Mouse (Mus musculus) lung, embryonic 14.5 days (tissue): Measurements from ENCODE around the gene Fgd3. TPM values are rescaled to one million over a fixed set of nuclear protein-coding genes. Genes with fewer than 3 reads are reported as not detected.

Source experiments
- ATAC-seq: fragments of 200-750 bp; cut with Nextera tagmentation; 2 replicates; pipeline ENCODE4 v1.8.0; 2017; ENCODE audit warnings: mild to moderate bottlenecking, moderate TSS enrichment, moderate library complexity; ENCODE audit not compliant: insufficient read depth
- DNase-seq: peaks from one replicate; pipeline ENCODE4 v3.0.0-alpha.2; 2015
- H3K27ac ChIP-seq: fragments of 300-500 bp; sonication (generic); 2 replicates; pipeline ENCODE4 v1.5.1; 2014; ENCODE audit warnings: low read depth, mild to moderate bottlenecking, moderate library complexity
- H3K27me3 ChIP-seq: fragments of 300-500 bp; sonication (generic); 2 replicates; pipeline ENCODE4 v1.6.1; 2014; ENCODE audit warnings: low read length, control low read depth; ENCODE audit not compliant: insufficient read depth
- H3K36me3 ChIP-seq: fragments of 300-500 bp; sonication (generic); 2 replicates; pipeline ENCODE4 v1.6.1; 2014; ENCODE audit warnings: control low read depth; ENCODE audit not compliant: insufficient read depth
- H3K4me1 ChIP-seq: fragments of 300-500 bp; sonication (generic); 2 replicates; pipeline ENCODE4 v1.6.1; 2014; ENCODE audit warnings: antibody characterized with exemption, control low read depth; ENCODE audit not compliant: insufficient read depth
- H3K4me2 ChIP-seq: fragments of 300-500 bp; sonication (generic); 2 replicates; pipeline ENCODE4 v1.6.1; 2014; ENCODE audit warnings: mild to moderate bottlenecking
- H3K4me3 ChIP-seq: fragments of 300-500 bp; sonication (generic); 2 replicates; pipeline ENCODE4 v1.5.1; 2014; ENCODE audit warnings: low read depth, low read length
- H3K9ac ChIP-seq: fragments of 300-500 bp; sonication (generic); 2 replicates; pipeline ENCODE4 v1.6.1; 2014
- H3K9me3 ChIP-seq: fragments of 300-500 bp; sonication (generic); 2 replicates; pipeline ENCODE4 v1.6.1; 2016; ENCODE audit warnings: low read depth, low read length, control low read depth
- CTCF ChIP-seq: IDR thresholded peaks from 2 replicates; pipeline ENCODE4 v1.5.1; 2016; ENCODE audit warnings: antibody characterized with exemption, low read depth
- WGBS: fragments of 180-500 bp; shearing (Covaris S2); extraction: QIAGEN DNeasy Blood & Tissue Kit; methylation state at CpG from one replicate; pipeline ENCODE4 v1.1.7; 2014; 5-methylcytosine and 5-hydroxymethylcytosine counted together
- polyA plus RNA-seq: library from polyadenylated mRNA; unstranded; fragments of >200 nt; fragmentation: Nextera tagmentation; extraction: Ambion mirVana; gene quantifications from 2 replicates; pipeline ENCODE4 v1.2.1, GENCODE M21; 2014

Gene Fgd3
- polyA plus RNA-seq, 1 experiment from 2014 or later = 0.42 TPM

DNA sequence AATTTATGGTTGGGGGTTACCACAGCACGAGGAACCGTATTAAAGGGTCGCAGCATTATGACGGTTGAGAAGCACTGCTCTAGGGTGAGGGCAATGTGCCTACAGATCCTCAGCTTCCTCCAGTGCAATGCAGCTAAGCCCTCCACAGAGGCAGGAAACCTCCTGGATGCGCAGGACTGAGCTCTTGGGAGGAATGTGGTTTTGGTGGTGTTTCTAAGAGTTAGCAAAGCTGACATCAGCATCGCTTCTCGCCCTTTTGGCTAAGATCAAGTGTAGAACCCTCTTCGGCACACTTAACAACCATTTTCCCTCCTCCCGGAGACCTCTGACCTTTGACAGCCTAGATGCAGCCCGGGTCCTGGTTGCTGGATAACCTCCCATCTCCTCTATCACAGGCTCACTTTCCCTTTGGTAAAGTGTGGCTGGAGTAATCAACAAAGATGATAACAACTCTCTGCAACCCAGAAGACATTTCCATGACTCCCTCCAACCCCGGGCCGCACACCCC is 72.8 kb downstream of the Fgd3 start:
- Histone ChIP-seq H3K4me1 (no peaks in the 10 kb centered on the region; the same call in 1 of the 2 replicates), H3K36me3 (no peaks in the 10 kb centered on the region), H3K4me3 (peak overlapping the region; percentile 42), H3K27me3 (peaks cover 24% of the 10 kb centered on the region), H3K9me3 (no peaks in the 10 kb centered on the region), H3K4me2 (peak overlapping the region; percentile 86), H3K9ac (no peak overlapping the region), H3K27ac (no peak overlapping the region)
- DNase-seq (no peak), ATAC-seq (no peak)
- WGBS = 32% methylated on average over 12 of the region's 12 CpGs
- no peak for TF ChIP-seq CTCF

DNA sequence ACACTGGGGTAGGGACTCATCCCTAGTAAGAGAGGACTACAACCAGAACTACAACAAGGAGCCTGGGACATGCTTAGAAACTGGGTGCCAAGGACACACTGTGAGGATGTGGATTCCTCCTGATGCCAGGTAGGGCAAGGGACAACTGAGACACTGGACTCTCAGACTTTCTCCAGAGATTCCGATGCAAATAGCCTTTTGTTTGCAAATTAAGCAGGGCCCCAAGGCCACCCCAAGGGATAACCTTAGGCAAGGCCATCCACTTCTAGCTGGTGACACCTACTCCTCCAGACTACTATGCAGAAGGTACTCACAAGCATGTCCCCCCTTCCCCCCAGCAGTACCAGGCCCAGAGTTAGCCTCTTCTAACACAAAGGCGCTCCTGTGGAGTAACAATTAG is 73.5 kb downstream of the Fgd3 start:
- no peak for ATAC-seq

DNA sequence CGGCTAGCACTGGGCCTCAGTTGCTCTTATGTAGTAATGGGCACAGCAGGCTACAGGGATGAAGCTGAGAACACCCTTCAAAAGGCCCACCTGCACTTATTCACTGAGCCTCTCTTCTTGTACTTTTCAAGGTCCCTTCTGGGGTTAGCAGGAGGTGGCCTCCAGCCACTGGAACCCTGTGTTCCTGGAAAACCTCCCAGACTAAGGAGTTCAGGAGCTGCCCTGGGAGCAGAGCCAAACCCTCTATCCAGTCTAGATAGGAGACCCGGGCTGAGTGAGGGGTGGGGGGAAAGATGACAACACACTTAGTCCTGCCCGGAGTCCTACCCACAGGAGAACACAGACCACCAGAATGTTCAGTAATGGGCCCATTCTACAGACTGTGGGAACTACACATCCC is 74.1 kb downstream of the Fgd3 start:
- Histone ChIP-seq H3K36me3 (no peaks in the 10 kb centered on the region), H3K4me1 (no peaks in the 10 kb centered on the region; the same call in 1 of the 2 replicates), H3K9ac (no peak overlapping the region), H3K27me3 (peaks cover 24% of the 10 kb centered on the region), H3K9me3 (no peaks in the 10 kb centered on the region), H3K27ac (no peak overlapping the region), H3K4me2 (no peak overlapping the region), H3K4me3 (no peak overlapping the region)
- WGBS = 70% methylated on average over 3 of the region's 3 CpGs
- DNase-seq = no peak
- ATAC-seq = no peak
- TF ChIP-seq CTCF = no peak

More for the DNA sequence above, 73.5 kb downstream of the Fgd3 start:
- H3K9me3 ChIP-seq = no peaks in the 10 kb centered on the region
- H3K36me3 ChIP-seq = no peaks in the 10 kb centered on the region
- DNase-seq = no peak
- TF ChIP-seq CTCF = no peak
- H3K27ac ChIP-seq = no peak overlapping the region
- no peaks in the 10 kb centered on the region; the same call in 1 of the 2 replicates for H3K4me1 ChIP-seq
- 72% methylated on average over 2 of the region's 2 CpGs for WGBS
- H3K4me3 ChIP-seq = no peak overlapping the region
- H3K27me3 ChIP-seq = peaks cover 24% of the 10 kb centered on the region
- no peak overlapping the region for H3K9ac ChIP-seq
- H3K4me2 ChIP-seq = no peak overlapping the region

DNA sequence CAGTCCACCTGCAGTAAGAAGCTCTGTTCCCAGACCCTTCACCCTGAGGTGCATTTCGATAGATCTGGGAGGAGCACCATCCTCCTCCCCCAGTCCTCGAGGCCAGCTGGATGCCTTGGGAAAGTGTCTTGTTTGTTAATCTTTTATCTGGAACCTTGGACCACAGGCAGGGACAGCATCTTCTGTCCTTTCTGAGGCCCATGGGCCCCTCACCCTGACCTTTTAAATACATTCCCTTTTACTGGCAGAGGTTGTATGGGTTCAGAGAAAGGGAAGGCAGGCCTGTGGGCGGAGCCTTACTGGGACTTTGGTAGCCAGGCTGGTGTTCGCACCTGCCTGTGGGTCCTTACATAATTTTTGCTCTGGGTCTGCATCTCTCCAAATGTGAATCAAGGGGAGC is 74.9 kb downstream of the Fgd3 start:
- H3K9ac ChIP-seq = no peak overlapping the region
- TF ChIP-seq CTCF = no peak
- no peaks in the 10 kb centered on the region for H3K36me3 ChIP-seq
- no peaks in the 10 kb centered on the region for H3K9me3 ChIP-seq
- H3K4me3 ChIP-seq = no peak overlapping the region
- no peak overlapping the region for H3K27ac ChIP-seq
- DNase-seq (no peak), ATAC-seq (no peak)
- no peaks in the 10 kb centered on the region; the same call in 1 of the 2 replicates for H3K4me1 ChIP-seq
- H3K4me2 ChIP-seq = no peak overlapping the region
- peaks cover 24% of the 10 kb centered on the region for H3K27me3 ChIP-seq
- 60% methylated on average over 4 of the region's 4 CpGs for WGBS

DNA sequence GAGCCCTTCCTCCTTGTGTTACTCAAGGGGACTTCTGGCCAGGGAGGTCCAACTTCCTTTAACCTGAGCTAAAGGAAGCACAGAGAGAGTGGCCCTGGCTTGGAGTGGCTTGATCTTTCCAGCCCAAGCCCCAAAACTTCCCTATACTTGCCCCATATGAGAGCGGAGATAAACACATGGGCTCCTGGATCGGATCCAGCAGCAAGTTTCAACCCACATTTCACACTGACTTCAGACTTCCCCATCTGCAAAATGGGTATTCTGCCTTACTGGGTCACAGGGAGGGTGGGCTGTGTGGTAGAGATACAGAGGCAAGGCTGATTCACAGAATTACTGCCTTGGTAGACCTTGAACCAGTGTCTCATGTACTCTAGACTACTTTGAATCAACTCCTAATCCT is 76.6 kb downstream of the Fgd3 start:
- WGBS = 72% methylated on average over 2 of the region's 2 CpGs
- no peaks in the 10 kb centered on the region; the same call in 1 of the 2 replicates for H3K4me1 ChIP-seq
- no peak for TF ChIP-seq CTCF
- no peak overlapping the region for H3K27ac ChIP-seq
- ATAC-seq (no peak), DNase-seq (no peak)
- no peaks in the 10 kb centered on the region for H3K9me3 ChIP-seq
- peaks cover 19% of the 10 kb centered on the region for H3K27me3 ChIP-seq
- H3K4me2 ChIP-seq = no peak overlapping the region
- H3K4me3 ChIP-seq = no peak overlapping the region
- no peaks in the 10 kb centered on the region for H3K36me3 ChIP-seq
- no peak overlapping the region for H3K9ac ChIP-seq

DNA sequence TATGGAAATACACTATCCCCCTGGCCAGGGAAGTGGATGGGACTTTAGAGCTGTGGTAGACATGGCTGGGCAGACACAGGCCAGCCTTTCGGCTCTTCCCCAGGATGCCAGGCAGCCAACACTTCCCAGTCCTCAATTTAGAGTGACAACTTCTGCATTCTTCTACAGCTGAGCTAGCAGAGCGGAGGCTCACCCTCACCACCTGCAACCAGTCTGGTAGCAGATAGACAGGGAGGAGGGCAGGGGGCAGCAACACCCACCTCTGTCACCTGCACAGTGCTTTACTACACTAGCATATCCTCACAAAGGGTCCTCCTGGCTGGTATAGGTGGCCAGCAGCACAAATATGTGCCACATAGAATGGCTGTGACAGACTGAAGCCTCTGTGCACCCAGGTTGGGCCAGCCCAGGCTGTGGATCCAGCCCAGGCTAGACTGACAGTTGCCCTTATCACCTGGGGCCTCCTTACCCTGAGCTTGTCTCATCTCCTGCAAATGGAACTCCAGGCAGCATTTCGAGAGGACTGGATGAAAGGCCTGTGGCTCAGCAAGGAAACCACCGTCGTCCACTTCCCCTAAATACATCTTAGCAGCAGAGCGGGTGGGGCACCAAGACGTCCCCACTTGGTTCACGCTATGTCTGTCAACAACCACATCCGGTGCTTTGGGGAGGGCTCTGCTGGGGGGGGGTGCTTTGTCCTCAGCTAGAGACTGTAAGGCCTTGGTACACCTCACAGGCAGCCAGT is 77.6 kb downstream of the Fgd3 start:
- no peaks in the 10 kb centered on the region for H3K4me1 ChIP-seq
- no peak for TF ChIP-seq CTCF
- no peak overlapping the region for H3K27ac ChIP-seq
- WGBS = 50% methylated on average over 9 of the region's 9 CpGs
- no peaks in the 10 kb centered on the region for H3K9me3 ChIP-seq
- H3K36me3 ChIP-seq = no peaks in the 10 kb centered on the region
- no peak overlapping the region for H3K9ac ChIP-seq
- peaks cover 9% of the 10 kb centered on the region for H3K27me3 ChIP-seq
- no peak overlapping the region for H3K4me3 ChIP-seq
- peak; percentile 27 for DNase-seq
- no peak overlapping the region for H3K4me2 ChIP-seq
- no peak for ATAC-seq

DNA sequence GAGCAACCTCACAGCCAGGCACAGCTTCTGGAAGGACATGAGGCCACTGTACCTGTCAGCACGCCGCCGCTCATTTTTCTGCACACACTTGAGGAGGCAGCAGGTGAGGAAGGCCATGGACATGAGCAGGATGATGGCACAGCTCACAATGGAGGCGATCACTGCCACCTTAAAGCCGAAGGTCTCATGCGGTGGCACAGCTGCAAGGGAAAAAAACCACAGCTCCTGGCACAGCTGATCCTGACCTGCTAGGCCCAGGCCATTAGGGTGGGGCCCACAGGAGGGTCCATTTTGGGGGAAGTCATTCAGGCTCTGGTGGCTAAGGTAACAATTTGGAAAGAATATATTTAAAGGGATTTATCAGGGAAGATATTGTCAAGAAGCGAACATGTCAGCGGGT is 81.4 kb downstream of the Fgd3 start:
- ATAC-seq = no peak
- no peak for TF ChIP-seq CTCF
- Histone ChIP-seq H3K4me1 (no peaks in the 10 kb centered on the region), H3K4me2 (no peak overlapping the region), H3K36me3 (no peaks in the 10 kb centered on the region), H3K9ac (no peak overlapping the region), H3K27me3 (no peaks in the 10 kb centered on the region), H3K27ac (no peak overlapping the region), H3K9me3 (no peaks in the 10 kb centered on the region), H3K4me3 (no peak overlapping the region)
- 93% methylated on average over 8 of the region's 8 CpGs for WGBS
- no peak for DNase-seq
